Mouse (Mus musculus): ENCODE data around the gene Myo5a. TPM values are rescaled to one million over a fixed set of nuclear protein-coding genes. Genes with fewer than 3 reads are reported as not detected.

Gene Myo5a
- polyA plus RNA-seq, 1 experiment from 2014 or later = 10.5 TPM

DNA sequence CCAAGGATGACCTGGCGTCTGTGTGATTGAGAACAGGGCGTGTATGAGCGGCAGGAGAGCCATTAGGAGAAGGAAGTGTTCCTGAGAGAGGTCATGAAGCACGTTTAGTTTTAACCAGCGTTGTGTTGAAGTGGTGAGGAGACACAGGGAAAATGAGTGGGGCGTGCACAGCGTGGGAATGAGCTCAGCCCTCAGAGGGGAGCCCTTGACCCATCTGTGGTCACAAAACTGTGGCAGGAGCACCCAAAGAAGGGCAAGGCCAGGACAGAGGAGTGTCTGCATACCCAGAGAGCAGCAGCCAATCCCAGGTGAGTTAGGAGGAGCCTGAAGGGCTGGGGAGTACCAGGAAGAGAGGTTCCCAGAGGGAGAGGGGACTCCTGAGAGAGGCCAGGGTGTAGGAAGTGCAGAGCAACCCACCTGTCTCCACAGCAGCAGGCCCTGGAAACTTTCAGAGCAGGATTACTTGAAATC, 163.5 kb downstream of the Myo5a start:
- WGBS = 28% methylated on average over 7 of the region's 7 CpGs
- peak overlapping the region; percentile 90 for H3K27ac ChIP-seq (ENCODE audit: low read length)
- no peaks in the 10 kb centered on the region for H3K9me3 ChIP-seq (replicated peaks; ENCODE audit: control insufficient read depth, low read length)
- no peaks in the 10 kb centered on the region; the same call in 1 of the 2 replicates for H3K27me3 ChIP-seq (ENCODE audit: control insufficient read depth, insufficient read depth, low read length)
- H3K9ac ChIP-seq (ENCODE audit: low read length) = peak overlapping the region; percentile 23; the same call in 1 of the 2 replicates
- peaks cover 5% of the 10 kb centered on the region for H3K4me1 ChIP-seq (ENCODE audit: control insufficient read depth, insufficient read depth, low read length)
- peak overlapping the region; percentile 63; the same call in 1 of the 2 replicates for H3K4me2 ChIP-seq (ENCODE audit: low read depth, low read length)
- ATAC-seq (ENCODE audit: insufficient read depth, low FRiP score) = peak; percentile 81
- no peaks in the 10 kb centered on the region for H3K36me3 ChIP-seq (ENCODE audit: control insufficient read depth, insufficient read depth, low read length)
- 0 out of 2 replicates have a peak overlapping the region, but pooled peaks have one; percentile 59 for H3K4me3 ChIP-seq (replicated peaks; ENCODE audit: low read length)

DNA sequence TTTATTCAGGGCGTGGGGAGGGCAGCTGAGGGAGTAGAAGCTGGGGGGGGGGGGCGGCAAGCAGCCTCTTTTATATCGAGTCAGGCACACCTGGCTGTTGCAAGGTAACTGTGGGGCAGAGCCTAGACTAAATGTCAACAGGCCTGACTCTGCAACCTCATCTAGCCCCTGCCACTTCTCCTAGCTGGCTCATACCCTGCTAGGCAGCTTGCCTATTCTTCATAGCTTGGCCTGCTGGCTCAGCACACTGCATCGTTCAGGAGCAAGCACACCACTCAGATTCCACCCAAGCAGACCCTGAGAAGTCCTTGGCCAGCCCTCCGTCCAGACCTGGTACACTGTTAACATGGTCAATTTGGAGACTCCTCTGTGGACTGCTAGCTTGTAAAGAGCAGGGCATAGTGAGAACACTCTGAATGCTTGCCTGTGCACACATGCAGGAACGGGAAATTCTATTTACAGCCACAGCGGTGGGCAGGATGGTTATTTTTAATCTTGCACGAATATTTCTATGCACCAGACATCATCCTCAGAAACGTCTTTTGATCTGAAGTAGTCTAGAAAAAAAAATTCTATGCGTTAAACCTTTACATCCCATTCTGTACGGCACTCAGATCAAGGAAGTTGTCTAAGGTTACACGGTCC, 164.3 kb downstream of the Myo5a start:
- peak overlapping the region; percentile 90 for H3K27ac ChIP-seq (ENCODE audit: low read length)
- peak overlapping the region; percentile 30; the same call in 1 of the 2 replicates for H3K4me2 ChIP-seq (ENCODE audit: low read depth, low read length)
- peak overlapping the region; percentile 41; the same call in 1 of the 2 replicates for H3K9ac ChIP-seq (ENCODE audit: low read length)
- H3K36me3 ChIP-seq (ENCODE audit: control insufficient read depth, insufficient read depth, low read length) = no peaks in the 10 kb centered on the region
- peak overlapping the region; percentile 9; the same call in 1 of the 2 replicates for H3K4me3 ChIP-seq (replicated peaks; ENCODE audit: low read length)
- H3K9me3 ChIP-seq (replicated peaks; ENCODE audit: control insufficient read depth, low read length) = no peaks in the 10 kb centered on the region
- ATAC-seq (ENCODE audit: insufficient read depth, low FRiP score) = no peak
- H3K27me3 ChIP-seq (ENCODE audit: control insufficient read depth, insufficient read depth, low read length) = no peaks in the 10 kb centered on the region; the same call in 1 of the 2 replicates
- 55% methylated on average over 12 of the region's 12 CpGs for WGBS
- H3K4me1 ChIP-seq (ENCODE audit: control insufficient read depth, insufficient read depth, low read length) = peaks cover 5% of the 10 kb centered on the region

DNA sequence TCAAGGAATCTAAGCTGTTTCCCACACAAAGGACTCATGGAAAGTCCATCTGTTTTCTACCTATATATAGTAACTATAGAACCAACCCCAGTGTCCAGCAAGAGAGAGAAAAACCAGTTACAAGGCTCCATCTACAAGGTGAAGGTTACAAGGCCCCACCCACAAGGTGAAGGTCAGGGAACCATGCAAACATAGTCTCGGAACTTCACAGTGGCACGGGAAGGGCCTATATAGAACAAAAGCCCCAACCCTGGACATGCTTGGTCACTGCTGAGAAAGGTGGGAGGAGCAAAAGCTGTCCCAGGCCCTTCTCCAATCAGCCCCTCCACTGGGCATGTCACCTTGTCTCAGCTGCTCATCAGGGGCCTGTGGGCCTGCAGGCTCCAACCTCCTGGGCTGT, 164.9 kb downstream of the Myo5a start:
- Histone ChIP-seq H3K36me3 (ENCODE audit: control insufficient read depth, insufficient read depth, low read length) (no peaks in the 10 kb centered on the region), H3K9me3 (replicated peaks; ENCODE audit: control insufficient read depth, low read length) (no peaks in the 10 kb centered on the region), H3K27me3 (ENCODE audit: control insufficient read depth, insufficient read depth, low read length) (no peaks in the 10 kb centered on the region; the same call in 1 of the 2 replicates), H3K4me2 (ENCODE audit: low read depth, low read length) (no peak overlapping the region), H3K4me3 (replicated peaks; ENCODE audit: low read length) (no peak overlapping the region), H3K4me1 (ENCODE audit: control insufficient read depth, insufficient read depth, low read length) (peaks cover 5% of the 10 kb centered on the region), H3K27ac (ENCODE audit: low read length) (peak overlapping the region; percentile 90), H3K9ac (ENCODE audit: low read length) (no peak overlapping the region)
- 42% methylated on average over 2 of the region's 2 CpGs for WGBS
- ATAC-seq (ENCODE audit: insufficient read depth, low FRiP score) = no peak

DNA sequence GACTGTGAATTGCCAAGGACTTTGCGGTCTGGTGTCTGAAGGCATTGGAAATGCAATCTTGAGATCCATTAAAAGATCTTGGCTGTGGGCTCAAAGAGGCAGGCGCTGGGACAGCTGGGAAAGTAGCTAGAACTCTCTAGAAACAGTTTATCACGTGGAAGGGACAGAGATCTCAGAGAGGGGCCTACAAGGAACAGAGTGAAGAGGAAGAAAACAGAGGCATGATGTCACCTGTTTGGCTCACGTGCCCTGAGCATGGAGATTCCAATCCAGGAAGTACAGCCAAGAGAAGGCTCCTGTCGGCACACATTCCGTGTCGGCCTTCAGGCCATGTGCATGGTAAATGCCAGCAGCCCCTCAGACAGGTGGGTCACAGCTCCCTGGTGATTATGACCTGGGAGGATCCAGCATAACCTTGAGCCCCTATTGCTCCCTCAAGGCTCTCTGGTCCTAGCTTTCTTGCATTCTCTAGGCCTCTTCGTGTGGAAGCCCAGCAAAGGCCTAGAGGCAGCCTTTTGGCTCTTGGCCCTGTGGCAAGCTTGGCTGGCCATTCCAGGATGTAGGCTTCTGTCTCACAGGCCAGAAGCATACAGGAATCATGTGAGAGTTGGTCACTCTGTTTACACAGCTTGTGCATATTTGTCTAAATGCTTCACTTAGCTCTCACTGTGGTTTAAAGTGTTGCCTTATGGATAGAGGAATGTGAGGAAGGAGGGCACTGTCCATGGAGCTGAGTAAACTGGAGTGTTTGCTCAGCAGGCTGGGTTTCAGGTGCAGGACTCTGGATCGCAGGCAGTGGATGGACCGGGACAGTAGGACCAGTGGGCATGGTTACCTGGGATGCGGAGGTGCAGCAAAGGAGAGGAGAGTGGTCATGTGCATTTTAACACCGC, 165.8 kb downstream of the Myo5a start:
- H3K4me1 ChIP-seq (ENCODE audit: control insufficient read depth, insufficient read depth, low read length) = peaks cover 5% of the 10 kb centered on the region
- H3K27ac ChIP-seq (ENCODE audit: low read length) = peak overlapping the region; percentile 90
- H3K4me3 ChIP-seq (replicated peaks; ENCODE audit: low read length) = no peak overlapping the region
- H3K36me3 ChIP-seq (ENCODE audit: control insufficient read depth, insufficient read depth, low read length) = no peaks in the 10 kb centered on the region
- no peak overlapping the region; the same call in 1 of the 2 replicates for H3K4me2 ChIP-seq (ENCODE audit: low read depth, low read length)
- 68% methylated on average over 12 of the region's 12 CpGs for WGBS
- peak; percentile 63 for ATAC-seq (ENCODE audit: insufficient read depth, low FRiP score)
- H3K9ac ChIP-seq (ENCODE audit: low read length) = peak overlapping the region; percentile 10; the same call in 1 of the 2 replicates
- H3K9me3 ChIP-seq (replicated peaks; ENCODE audit: control insufficient read depth, low read length) = no peaks in the 10 kb centered on the region
- H3K27me3 ChIP-seq (ENCODE audit: control insufficient read depth, insufficient read depth, low read length) = no peaks in the 10 kb centered on the region; the same call in 1 of the 2 replicates

DNA sequence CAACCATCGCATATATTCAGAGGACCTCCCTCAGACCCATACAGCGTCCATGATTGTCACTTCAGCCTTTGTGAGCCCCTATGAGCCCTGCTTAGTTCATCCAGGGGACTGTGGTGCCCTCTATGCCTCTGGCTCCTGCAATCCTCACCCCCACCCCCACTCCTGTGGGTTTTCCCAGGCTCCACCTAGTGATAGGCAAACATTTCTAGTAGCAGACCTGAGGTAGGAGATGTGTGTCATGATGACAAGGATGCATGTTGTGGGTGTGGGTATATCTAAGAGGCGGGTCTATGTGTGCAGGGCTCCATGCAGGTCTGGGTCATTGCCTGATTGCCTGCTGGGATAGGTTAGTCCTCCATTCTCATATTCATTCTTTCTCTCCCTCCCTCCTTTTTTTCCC, 167.4 kb downstream of the Myo5a start:
- Histone ChIP-seq H3K4me1 (ENCODE audit: control insufficient read depth, insufficient read depth, low read length) (peaks cover 5% of the 10 kb centered on the region), H3K36me3 (ENCODE audit: control insufficient read depth, insufficient read depth, low read length) (no peaks in the 10 kb centered on the region), H3K4me3 (replicated peaks; ENCODE audit: low read length) (no peak overlapping the region), H3K27ac (ENCODE audit: low read length) (peak overlapping the region; percentile 32; the same call in 1 of the 2 replicates), H3K27me3 (ENCODE audit: control insufficient read depth, insufficient read depth, low read length) (no peaks in the 10 kb centered on the region), H3K4me2 (ENCODE audit: low read depth, low read length) (no peak overlapping the region), H3K9ac (ENCODE audit: low read length) (no peak overlapping the region), H3K9me3 (replicated peaks; ENCODE audit: control insufficient read depth, low read length) (no peaks in the 10 kb centered on the region)
- 74% methylated on average over 3 of the region's 3 CpGs for WGBS
- ATAC-seq (ENCODE audit: insufficient read depth, low FRiP score) = no peak

DNA sequence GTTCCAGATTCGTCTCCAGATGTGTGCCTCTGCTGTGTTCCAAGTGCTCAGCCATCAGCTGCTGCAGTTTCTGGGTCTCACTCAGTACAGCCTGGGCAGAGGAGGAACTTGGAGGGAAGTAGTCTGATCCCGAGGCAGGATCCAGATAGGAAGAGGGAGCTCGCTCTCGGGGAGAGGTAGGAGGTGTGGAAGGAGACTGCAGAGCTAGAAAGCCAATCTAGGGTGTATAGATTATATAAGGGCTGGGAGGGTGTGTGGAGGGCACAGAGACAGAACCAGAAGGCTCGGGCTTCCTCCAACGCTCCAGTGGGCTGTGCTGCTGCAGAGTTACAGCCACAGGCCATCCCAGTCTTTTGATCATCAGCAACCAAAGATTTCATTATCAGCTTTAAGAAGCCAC, 172.2 kb downstream of the Myo5a start:
- Histone ChIP-seq H3K9me3 (replicated peaks; ENCODE audit: control insufficient read depth, low read length) (no peaks in the 10 kb centered on the region), H3K4me1 (ENCODE audit: control insufficient read depth, insufficient read depth, low read length) (no peaks in the 10 kb centered on the region), H3K4me2 (ENCODE audit: low read depth, low read length) (no peak overlapping the region), H3K27ac (ENCODE audit: low read length) (no peak overlapping the region), H3K9ac (ENCODE audit: low read length) (no peak overlapping the region), H3K4me3 (replicated peaks; ENCODE audit: low read length) (no peak overlapping the region), H3K27me3 (ENCODE audit: control insufficient read depth, insufficient read depth, low read length) (no peaks in the 10 kb centered on the region), H3K36me3 (ENCODE audit: control insufficient read depth, insufficient read depth, low read length) (no peaks in the 10 kb centered on the region)
- no peak for ATAC-seq (ENCODE audit: insufficient read depth, low FRiP score)
- WGBS = 74% methylated on average over 6 of the region's 6 CpGs

DNA sequence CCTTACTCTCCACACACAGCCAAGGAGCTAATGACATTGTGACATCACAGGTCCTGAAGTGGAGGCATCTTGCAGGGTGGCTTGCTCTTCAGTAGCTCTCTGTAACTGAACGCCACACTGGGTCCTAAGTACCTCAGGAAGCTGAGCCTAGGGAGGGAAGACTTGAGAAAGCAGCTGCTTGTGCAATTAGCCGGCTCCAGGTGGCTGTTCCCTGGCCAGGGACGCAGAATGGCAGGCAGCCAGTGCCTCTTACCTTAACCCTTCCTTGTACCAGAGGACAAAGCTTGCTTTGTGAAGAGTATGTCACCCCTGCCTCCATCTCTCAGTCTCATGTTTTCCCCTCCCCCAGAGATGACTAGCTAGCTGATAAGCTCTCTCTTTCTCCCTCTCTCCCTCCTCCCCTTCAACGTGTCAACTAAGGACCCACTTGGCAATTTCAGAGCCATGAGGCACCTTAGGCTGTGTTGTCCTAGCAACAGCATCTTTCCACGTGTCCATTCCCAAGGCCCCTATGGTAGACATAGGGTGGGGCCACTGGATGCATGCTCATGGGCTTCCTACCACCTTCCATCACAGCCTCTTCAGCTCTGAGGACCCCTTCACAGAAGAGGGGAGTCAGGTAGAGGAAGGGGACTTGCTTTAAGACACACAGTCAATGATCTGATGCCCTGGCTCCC, 173.1 kb downstream of the Myo5a start:
- Histone ChIP-seq H3K27ac (ENCODE audit: low read length) (no peak overlapping the region), H3K4me3 (replicated peaks; ENCODE audit: low read length) (no peak overlapping the region), H3K9me3 (replicated peaks; ENCODE audit: control insufficient read depth, low read length) (no peaks in the 10 kb centered on the region), H3K4me1 (ENCODE audit: control insufficient read depth, insufficient read depth, low read length) (no peaks in the 10 kb centered on the region), H3K4me2 (ENCODE audit: low read depth, low read length) (no peak overlapping the region), H3K27me3 (ENCODE audit: control insufficient read depth, insufficient read depth, low read length) (no peaks in the 10 kb centered on the region), H3K9ac (ENCODE audit: low read length) (no peak overlapping the region), H3K36me3 (ENCODE audit: control insufficient read depth, insufficient read depth, low read length) (no peaks in the 10 kb centered on the region)
- 18% methylated on average over 5 of the region's 5 CpGs for WGBS
- peak; percentile 77 for ATAC-seq (ENCODE audit: insufficient read depth, low FRiP score)

DNA sequence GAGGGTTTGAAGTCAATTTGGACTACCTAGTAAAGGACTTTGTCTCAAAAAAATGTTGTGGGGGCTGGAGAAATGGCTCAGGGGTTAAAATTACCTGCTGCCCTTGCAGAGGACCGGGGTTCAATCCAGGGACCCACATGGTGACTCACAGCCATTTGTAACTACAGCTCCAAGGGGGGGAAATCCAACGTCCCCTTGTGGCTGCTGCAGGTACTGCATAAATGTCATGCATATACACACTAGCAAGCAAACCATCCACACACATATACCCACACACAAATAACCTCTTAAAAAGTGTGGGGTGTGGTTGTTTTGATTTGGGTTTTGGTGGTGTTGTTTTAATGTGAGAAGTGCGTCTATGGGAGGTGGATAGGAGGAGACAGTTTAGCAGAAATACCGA, 173.7 kb downstream of the Myo5a start:
- H3K27ac ChIP-seq (ENCODE audit: low read length) = no peak overlapping the region
- no peak overlapping the region for H3K9ac ChIP-seq (ENCODE audit: low read length)
- H3K9me3 ChIP-seq (replicated peaks; ENCODE audit: control insufficient read depth, low read length) = no peaks in the 10 kb centered on the region
- no peak overlapping the region for H3K4me2 ChIP-seq (ENCODE audit: low read depth, low read length)
- 56% methylated on average over 4 of the region's 4 CpGs for WGBS
- H3K27me3 ChIP-seq (ENCODE audit: control insufficient read depth, insufficient read depth, low read length) = no peaks in the 10 kb centered on the region
- no peaks in the 10 kb centered on the region for H3K36me3 ChIP-seq (ENCODE audit: control insufficient read depth, insufficient read depth, low read length)
- H3K4me3 ChIP-seq (replicated peaks; ENCODE audit: low read length) = no peak overlapping the region
- ATAC-seq (ENCODE audit: insufficient read depth, low FRiP score) = no peak
- H3K4me1 ChIP-seq (ENCODE audit: control insufficient read depth, insufficient read depth, low read length) = no peaks in the 10 kb centered on the region
